Mouse (Mus musculus) brain, embryonic 14.5 days (tissue): ENCODE results near the gene Supt5.

Experiments used
- CTCF ChIP-seq: fragments of 200-500 bp; IDR thresholded peaks from 2 replicates; pipeline ENCODE4 v1.5.1; 2012; ENCODE audit warnings: inconsistent platforms, mild to moderate bottlenecking, moderate library complexity, borderline replicate concordance; ENCODE audit not compliant: insufficient read depth, insufficient read length; ENCODE audit errors: extremely low read depth
- POLR2A ChIP-seq: fragments of 200-500 bp; IDR thresholded peaks from 2 replicates; pipeline ENCODE4 v1.6.1; 2012; ENCODE audit warnings: mild to moderate bottlenecking, inconsistent platforms, borderline replicate concordance; ENCODE audit not compliant: poor library complexity, insufficient read depth, insufficient read length, severe bottlenecking; ENCODE audit errors: extremely low read depth

DNA sequence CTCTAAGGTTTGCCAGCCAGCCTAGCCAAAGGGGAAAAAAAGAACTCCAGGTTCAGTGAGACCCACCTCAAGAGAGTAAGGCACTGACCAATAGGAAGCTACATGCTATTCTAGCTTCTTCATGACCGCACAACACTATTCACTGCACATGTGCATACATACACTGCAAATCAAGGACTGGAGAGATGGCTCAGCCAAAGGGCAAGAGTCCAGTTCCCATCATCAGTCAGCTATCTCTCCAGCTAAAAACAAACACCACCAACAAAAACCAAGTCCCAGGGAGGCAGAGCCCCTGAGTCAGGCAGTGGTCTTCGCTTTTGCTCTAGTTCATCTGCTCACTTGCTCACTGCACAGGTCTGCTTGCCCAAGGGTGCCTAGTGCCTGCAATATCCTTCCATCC is 10.3 kb downstream of the Supt5 start:
- TF ChIP-seq CTCF (no peak), POLR2A (no peak)
